Mouse (Mus musculus): ENCODE data around the gene Ccdc185.

The Ccdc185 gene

GRCm38 (mm10) chr1:182747834-182748233 is 1.1 kb downstream of the Ccdc185 start:
- no peak for DNase-seq (ENCODE audit: low read depth in 1 of 2, low spot score in 2 of 2)

DNA sequence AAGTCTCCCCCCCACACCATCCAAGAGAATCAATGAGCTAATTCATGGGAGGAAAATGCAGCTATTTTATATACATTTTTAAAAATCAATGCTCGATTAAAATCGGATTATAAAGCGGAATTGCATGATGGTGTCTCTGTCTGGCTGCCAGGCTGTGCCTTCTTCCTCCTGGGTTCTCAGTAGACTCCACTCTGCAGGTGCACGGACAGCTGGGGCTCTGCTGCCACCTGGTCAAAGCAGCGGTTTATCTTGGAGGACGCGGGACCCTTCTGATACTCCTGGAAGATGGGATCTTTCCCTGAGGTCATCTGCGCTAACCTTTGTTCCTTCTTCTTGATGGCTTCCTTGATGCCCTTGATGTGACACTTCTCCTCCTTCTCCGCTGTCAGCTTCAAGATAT is 1.9 kb downstream of the Ccdc185 start:
- DNase-seq (ENCODE audit: low read depth in 1 of 2, low spot score in 2 of 2): no peak

GRCm38 (mm10) chr1:182735891-182736290 is 13.1 kb downstream of the Ccdc185 start:
- DNase-seq (ENCODE audit: low read depth in 1 of 2, low spot score in 2 of 2): no peak

DNA sequence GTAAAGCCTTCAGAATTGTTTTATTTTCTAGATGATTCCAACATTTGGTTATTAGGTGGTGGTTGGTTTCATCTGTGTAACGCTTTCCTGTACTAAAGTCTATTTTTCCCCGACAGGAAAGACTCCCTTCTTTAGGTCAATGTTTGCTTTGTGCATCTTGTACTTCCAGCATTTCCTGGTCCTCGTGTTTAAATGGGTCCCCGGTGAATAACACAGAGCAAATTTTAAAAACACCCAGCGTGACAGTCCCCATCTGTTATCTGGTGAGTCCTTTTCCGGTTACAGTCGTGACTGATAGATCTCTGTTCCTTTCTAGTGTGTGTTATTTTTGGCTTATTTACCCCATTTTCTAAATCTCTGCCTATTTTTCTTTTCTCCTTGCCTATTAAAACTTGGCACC is 16.3 kb downstream of the Ccdc185 start:
- DNase-seq (ENCODE audit: low read depth in 1 of 2, low spot score in 2 of 2): no peak

DNA sequence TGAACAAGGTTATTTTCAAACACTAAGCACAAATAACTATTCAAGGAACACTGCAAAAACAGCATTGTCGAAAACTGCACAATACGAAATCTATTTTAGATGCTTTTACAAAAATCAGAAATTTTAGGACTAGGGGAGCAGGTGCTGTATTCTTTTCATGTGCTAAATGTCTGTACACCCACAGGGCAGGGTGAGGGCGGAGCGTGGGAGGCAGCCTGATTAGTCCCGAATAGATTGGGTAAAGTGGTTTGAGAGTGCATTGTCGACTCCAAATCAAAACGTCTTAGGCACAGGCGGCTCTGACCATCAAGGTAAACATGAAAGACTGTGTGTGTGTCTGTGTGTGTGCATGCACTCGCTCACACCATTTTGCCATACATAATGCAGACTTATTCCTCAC is 20.0 kb downstream of the Ccdc185 start:
- DNase-seq (ENCODE audit: low read depth in 1 of 2, low spot score in 2 of 2): no peak

- no peak for DNase-seq (ENCODE audit: low read depth in 1 of 2, low spot score in 2 of 2)
Observed at GRCm38 (mm10) chr1:182727541-182727940, 21.4 kb downstream of the Ccdc185 start.

DNA sequence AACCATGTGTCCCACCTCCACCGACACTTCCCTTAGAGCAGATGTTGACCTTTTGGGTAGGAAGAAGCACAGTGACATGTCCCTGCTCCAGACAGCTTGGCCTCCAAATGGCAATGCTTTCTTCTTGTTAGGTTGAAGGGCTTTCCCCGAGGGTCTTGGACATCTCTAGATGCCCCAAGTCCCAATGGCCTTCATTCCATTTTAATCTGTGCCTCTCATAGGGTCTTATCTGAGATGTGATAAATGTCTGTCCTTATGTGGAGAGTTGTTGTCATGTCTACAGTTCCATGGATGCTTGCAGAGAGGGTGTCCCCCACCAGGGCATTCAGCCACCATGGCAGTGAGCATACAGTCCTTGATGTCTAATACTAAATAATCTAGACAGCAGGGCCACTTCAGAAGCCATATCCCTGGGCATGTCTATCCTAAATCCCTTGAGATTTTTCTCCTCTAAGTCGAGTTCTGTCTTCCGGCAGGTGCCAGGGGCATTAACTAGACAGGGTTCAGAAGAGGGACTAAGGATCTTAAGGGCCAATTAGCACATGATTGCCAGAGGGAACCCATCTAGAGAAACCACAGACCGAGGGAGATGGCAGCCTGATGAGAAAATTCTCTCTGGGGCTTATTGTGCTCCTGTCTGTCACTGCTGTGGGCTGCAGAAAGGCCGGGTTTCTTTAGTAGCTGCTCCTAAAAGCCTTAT is 34.6 kb downstream of the Ccdc185 start:
- DNase-seq (ENCODE audit: low read depth in 1 of 2, low spot score in 2 of 2): no peak

DNA sequence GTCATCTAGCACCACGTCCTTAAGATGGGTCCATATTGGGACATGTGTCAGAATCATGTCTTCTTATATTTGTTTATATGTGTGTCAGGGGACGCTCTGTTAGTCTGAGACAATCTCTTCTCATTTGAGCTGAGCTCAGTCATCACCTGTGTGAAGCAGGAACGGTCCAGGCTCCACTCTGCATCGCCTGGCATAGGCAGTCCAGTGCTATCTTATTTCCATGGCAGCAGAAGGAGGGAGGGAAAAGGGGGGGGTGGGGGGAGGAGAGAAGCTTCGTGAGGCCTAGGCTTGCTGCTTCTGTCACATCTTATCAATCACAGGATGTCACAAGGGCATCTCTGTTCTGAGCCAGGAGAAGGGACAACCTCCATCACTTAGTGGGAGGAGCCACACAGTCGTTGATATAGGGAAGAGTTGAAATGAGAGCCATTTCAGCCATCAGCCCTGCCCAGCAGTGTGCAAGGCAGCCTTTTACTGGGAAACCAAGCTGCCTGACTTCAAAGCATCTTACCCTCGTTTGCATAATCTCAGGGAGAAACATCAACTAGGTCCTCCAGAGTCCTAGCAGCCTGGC is 37.5 kb downstream of the Ccdc185 start:
- DNase-seq (ENCODE audit: low read depth in 1 of 2, low spot score in 2 of 2): no peak

GRCm38 (mm10) chr1:182707459-182707858 is 41.5 kb downstream of the Ccdc185 start:
- DNase-seq (ENCODE audit: low read depth in 1 of 2, low spot score in 2 of 2): no peak

DNA sequence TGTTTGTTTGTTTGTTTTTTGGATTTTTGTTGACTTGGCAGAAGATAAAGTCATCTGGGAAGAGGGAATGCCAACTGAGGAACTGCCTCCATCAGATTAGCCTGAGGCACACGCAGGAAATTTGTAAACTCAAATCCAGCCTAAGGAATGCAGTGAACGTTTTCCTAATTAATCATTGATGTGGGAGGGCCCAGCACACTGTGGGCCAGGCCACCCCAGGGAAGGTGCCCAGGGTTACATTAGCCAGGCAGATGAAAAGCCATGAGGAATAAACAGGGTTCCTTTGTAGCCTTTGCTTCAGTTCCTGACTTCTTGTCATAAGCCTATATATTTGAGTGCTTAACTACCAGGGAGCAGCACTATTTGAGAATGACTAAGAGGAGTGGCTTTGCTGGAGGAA is 44.1 kb downstream of the Ccdc185 start:
- DNase-seq (ENCODE audit: low read depth in 1 of 2, low spot score in 2 of 2): no peak

GRCm38 (mm10) chr1:182699392-182700347 is 49.3 kb downstream of the Ccdc185 start:
- no peak for DNase-seq (ENCODE audit: low read depth in 1 of 2, low spot score in 2 of 2)

Data from monocyte, adult 2 months (primary cell).